Mouse (Mus musculus) right cerebral cortex, postnatal 10 days (tissue): ENCODE measurements around the gene Fadd.

Source experiments
- DNase-seq, 2 experiments: peaks; one replicate each; pipeline ENCODE4 v3.0.0; 2021; ENCODE audit warnings: low spot score in 2 of 2

The Fadd gene

DNA sequence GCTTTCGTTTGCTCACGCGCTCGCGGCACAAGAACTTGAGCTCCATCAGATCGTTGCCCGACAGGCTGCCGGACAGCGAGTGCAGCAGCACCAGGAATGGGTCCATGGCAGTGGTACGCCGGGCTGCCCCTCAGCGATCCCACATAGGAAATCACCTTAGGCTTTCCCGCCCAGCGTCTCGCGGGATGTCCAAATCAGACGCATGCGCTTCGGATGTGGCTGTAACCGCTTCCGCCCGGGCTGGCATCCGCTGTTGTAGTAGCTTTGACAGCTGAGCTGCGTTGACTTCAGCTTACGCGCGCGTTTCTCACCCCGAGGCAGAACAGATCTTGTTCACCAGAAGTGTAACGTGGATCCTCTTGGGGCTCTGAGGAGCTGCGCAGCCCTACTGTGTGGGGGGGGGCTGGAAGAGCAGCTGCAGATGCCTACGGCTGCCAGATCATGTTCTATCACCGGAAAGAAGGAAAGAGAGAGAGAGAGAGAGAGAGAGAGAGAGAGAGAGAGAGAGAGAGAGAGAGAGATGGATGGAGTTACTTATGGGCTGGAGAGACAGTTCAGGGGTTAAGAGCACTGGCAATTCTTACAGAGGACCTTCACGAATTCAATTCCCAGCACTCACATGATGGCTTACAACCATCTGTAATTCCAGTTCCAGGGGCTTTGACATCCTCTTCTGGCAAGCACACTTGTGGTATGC is at the start of gene Fadd:
Fadd (minus strand) TSS at position 180 of the 697 bp plus-strand sequence.
- DNase-seq, result peak; percentile 97

DNA sequence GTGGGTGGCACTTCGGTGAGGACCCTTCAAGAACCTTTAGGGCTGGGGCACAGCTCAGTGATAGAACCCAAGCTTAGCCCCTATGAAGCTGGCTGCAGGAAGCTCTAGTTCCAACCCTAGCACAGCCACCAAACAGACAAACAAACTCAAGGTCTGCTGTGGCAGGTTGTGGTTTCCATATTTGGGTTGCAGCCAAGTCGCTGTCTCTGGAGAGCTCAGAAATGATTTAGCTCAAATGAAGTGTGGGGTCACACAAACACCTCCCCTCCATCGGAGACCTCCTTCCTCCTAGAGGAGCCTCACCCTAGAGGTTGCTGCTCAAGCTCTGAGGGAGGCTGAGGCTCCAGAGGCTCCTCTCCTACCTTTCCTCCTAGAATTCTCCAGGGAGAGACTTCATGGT is 48.4 kb upstream of the Fadd start:
- no peak for DNase-seq

DNA sequence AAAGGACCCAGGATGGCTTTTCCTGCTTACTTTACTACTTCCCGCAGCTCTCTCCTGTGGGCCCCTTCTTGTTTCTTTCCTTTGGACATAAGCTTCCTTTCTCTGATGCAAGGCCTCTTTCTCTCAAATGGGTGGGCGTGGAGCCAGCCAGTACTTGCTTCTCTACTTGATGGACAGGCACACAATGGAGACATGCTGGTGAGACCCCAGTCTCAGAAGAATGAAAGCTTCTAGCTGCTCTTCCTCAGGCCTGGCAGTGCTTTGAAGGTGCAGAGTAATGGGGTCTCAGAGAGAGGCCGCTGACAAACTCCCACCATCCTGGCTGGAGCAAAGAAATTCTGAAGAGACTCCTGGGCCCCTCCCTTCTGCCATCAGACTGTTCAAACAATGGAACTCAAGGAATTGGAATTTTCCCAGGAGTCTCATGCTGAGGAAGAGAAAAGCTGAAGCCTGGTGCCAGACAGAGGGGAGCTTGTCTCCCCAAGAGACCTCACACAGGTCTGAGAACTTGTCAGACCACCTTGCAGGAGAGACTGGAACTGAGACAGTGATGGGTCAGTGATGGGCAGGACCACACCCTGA is 46.2 kb upstream of the Fadd start:
- peak; percentile 44 to 54 for DNase-seq

- DNase-seq, result no peak
Observed at GRCm38 (mm10) chr7:144627606-144628333, 45.5 kb upstream of the Fadd start.

DNA sequence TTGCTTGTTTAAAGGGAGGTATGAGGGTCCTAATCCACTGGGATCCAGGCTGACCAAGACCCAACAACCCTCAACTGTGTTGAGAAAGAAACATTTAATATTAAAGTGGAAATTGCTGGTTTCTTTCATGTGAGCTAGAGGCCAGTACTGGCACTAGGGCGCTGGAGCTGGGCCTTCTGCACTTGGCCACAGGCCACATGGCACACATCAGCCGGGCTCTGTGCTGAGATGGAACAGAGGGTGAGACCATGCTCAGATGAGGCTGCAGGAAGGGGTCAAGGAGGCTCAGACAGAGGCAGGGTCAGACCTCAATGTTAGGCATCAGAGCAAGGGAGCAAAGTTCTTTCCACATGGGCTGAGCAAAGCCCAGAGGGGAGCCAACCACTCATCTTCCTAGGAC is 43.8 kb upstream of the Fadd start:
- DNase-seq, result peak; percentile 44 to 61

DNA sequence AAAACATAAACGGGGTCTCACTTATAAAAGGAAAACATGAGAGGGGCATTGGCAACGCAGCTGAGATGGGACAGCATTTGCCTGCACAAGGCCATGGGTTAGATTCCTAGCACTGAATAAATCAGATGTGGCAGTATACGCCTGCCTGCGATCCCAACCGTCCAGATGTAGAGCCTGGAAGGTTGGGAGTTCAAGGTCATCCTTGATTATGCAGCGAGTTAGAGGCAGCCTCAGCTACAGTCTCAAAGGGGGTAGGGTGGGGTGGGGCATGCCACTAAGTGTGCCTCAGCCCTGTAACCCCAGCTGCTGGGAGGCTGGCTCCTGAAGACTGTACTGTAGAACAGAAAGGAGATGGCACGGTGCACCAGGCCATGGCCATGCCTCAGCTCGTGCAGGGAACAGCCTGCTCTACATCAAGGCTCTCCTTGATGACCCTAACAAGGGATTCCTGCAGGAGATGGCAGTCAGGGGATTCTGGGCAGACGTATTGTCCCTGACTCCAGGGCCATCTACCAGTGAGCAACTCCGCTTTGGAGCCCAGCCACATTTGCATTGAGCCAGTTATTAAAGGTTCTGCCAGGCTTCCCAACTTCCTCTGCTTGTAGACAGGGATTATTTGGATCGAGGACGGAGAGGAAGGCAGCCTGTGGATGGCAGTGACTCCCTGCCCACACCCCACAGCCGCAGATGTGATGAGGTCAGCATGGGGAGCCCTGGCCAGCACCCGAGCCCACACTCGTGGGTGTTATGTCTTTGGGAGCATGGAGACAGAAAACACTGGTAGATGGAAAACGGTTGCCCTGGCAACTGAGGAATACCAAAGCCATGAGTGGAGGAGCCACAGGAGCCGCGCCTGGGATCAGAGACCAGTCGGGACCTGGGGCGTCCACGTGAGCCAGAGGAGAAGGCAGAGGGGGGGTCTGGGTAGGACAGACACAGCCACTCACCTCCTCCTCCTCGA is 38.7 kb upstream of the Fadd start:
- peak; percentile 58 to 62 for DNase-seq

- no peak for DNase-seq
Observed at GRCm38 (mm10) chr7:144620315-144620714, 38.1 kb upstream of the Fadd start.

DNA sequence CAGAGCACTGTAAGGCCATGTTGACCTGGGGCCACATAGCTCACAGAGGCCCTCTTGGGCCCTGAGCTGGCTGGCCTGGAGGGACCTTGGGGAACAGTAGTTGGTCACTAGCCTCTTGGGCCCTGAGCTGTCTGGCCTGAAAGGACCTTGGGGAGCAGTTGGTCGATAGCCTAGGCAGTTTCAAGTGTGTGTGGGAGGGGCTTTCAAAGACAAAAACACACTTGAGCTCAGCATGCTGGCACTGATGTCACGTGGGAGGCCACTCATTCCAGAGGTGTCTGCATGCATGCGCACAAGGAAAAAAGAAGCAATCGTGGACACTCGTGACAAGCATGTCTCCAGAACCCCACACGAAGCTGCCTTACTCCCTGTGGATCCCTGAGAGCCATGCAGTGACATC is 33.1 kb upstream of the Fadd start:
- no peak for DNase-seq

- DNase-seq, result no peak
Observed at GRCm38 (mm10) chr7:144612829-144613228, 30.6 kb upstream of the Fadd start.

DNA sequence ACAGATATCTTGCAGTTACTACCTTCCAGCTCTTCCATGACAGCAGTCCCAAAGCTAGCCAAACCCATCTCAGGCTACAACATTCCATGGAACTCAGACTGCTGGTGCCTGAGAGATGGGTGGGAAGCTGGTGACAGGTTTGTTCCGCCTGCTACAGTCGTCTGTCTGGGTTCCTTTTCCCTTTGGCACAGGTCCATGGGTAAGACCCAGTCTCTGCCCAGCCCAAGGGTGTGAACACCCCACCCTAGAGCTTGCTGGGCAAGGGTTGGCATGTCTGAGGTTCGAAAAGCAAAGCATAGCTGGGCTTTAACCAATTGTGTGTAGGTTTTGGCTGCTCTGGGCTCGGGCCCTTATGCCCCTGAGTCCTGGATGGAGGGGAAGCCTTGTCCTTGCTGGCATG is 30.1 kb upstream of the Fadd start:
- no peak for DNase-seq

DNA sequence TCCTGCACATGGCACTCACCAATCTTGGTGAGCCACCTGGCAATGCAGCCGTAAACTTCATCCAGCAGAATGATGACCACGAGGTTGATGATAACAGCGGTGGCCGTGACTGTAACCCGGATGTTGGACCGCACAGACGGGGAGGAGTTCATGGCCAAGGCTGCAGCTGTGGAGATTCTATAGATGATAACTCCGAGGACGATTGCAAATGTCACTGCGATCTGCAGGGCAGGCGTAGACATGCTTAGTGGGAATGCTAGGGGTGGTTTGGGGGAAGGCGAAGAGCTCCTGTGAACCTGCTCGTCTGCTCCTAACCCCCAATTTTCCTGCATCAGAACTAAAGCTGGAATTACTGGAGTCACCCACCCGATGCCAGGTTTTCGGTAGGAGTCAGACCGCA is 29.3 kb upstream of the Fadd start:
- DNase-seq, result no peak

DNA sequence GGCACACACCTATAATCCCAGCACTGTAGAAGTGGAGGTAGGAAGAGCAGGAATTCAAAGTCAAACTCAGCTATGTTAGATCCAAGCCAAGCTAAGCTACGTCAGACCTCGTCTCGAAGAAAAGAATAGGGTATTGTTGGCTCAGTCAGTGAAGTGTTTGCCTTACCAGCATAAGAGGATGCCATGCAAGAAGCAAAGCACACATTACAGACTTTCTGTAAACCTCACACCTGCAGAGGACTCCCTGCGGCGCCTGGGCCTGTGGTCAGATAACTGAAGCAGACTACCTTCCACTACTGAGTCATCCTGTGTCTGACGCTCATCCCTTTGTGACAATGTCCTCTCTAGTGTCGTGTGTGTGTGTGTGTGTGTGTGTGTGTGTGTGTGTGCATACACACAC is 27.3 kb upstream of the Fadd start:
- DNase-seq, result no peak

DNA sequence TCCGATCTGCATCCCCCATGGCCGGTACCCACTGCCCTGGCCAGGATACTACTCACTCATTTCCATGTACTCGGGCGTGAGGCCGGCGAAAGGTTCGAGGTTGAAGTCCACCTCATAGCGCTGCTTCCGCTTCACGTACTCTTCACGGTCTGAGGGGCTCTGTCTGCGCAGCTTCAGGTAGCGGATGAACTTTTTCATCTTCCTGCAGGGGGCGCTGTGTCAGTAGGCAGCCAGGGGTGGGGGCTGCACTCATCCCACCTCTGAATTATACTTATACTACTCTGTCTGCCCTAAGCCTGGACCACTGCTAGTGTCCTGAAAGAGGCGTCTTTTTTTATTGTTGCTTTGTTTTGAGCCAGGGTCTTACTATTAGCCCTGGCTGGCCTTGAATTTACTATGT is 25.6 kb upstream of the Fadd start:
- DNase-seq, result no peak

DNA sequence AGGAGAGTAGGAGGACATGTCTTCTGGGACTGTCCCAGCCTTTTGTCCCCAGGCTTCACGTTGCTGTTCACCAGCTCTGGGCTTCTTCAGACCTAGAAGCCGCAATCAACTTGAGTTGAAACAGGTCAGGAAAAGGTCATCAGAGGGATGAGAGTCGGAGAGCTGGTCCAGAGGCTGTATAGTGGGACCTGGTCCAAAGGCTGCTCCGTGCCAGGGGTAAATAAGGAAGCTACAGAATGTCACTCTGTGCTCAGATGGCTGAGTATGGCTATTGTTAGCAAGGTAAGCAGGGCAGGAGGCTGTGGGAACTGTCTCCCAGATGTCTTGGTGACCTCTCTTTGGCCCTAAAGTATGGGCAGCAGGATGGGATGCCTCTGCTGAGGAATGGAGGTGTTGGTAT is 22.5 kb upstream of the Fadd start:
- no peak for DNase-seq

DNA sequence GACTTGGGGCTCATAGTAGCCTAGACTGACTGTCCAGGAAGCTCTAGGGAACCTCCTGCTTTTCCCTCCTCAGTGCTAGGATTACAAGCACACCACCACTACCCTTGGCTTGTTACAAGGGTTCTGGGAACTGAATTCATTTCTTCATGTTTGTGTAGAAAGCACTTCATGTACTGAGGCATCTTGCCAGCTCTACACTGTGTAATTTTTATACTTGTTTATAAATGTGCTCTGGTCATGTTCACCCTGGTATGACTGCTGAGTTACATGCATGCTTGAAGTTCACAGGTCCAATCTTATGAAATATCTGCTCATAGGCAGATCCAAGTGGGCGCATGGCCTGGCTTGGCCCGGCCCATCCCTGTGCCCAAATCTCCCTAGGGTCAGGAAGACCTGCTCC is 22.0 kb upstream of the Fadd start:
- DNase-seq, result no peak

GRCm38 (mm10) chr7:144600333-144600900 is 18.2 kb upstream of the Fadd start:
- DNase-seq, result no peak

- peak; percentile 39 to 47 for DNase-seq
Observed at GRCm38 (mm10) chr7:144589508-144589907, 7.2 kb upstream of the Fadd start.

DNA sequence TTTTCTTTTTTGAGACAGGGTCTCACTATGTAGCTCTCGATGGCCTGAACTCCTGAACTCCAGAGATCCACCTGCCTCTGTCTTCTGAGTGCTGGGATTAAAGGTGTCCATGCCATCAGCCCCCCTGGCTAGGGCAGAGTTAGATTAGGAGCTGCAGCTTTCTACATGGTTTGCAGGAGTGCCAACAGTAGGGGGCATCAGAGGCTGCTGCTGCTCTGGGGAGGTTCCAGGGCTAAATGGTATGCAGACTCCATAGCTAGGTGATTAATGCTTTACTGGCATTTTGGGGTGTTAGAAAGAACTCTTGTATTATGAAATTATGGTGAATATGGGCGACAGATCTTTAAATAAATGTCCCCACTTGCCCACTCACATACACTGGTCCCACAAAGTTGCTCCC is 5.0 kb upstream of the Fadd start:
- peak in 1 of 2 experiments; percentile 70 for DNase-seq

DNA sequence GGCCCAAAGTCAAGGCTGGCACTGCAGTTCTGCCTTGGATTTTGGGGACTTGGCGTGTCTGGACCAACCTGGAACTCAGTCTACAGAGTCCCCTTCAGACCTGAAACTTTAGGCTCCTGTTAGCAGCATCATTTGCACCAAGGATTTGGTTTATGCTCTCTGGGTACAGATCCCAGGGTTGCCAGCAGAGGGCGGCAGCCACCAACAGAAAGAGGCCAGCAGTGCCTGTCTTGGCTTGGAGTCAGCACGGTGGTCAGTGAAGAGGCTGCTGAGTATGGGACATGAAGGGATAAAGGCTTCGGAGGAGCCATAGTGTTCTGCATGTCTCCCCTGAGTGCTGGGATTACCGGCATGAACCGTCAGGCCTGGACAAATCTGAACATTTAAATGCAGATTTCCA is 3.4 kb upstream of the Fadd start:
- peak; percentile 77 to 86 for DNase-seq

DNA sequence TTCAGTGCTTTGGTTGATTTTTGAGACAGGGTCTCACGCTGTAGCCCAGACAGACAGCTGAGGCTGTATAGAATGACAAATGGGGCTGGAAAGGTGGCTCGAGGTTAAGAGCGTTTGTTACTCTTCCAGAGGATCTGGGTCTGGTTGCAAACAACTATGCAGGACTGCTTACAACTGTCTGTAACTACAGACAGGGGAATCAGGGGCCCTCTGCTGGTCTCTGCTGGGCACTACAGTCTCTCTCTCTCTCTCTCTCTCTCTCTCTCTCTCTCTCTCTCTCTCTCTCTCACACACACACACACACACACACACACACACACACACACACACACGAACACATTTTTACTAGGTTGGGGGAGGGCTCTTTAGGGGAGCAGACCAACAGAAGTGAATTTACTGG is 1.4 kb upstream of the Fadd start:
- peak in 1 of 2 experiments; percentile 61 for DNase-seq

GRCm38 (mm10) chr7:144581559-144582283 is 542 bp downstream of the Fadd start:
- DNase-seq, result peak; percentile 73 to 78
